Mouse (Mus musculus) intestine, postnatal 0 days (tissue): ENCODE results near the gene 2610507B11Rik. TPM values are rescaled to one million over a fixed set of nuclear protein-coding genes. Genes with fewer than 3 reads are reported as not detected.
A peak's percentile ranks its signal among the peaks of the same experiment; 100 is the strongest.

Experiments used
- ATAC-seq: fragments of 200-750 bp; cut with Nextera tagmentation; 2 replicates; pipeline ENCODE4 v1.8.0; 2017; ENCODE audit warnings: mild to moderate bottlenecking, moderate TSS enrichment, moderate library complexity
- H3K27ac ChIP-seq: fragments of 300-500 bp; sonication (generic); 2 replicates; pipeline ENCODE4 v1.5.1; 2014; ENCODE audit warnings: mild to moderate bottlenecking, low read depth, low read length, moderate library complexity
- H3K27me3 ChIP-seq: fragments of 300-500 bp; sonication (generic); replicated peaks from 2 replicates; pipeline ENCODE4 v1.6.1; 2014; ENCODE audit warnings: low read length, mixed read lengths; ENCODE audit not compliant: control insufficient read depth, insufficient read depth
- H3K36me3 ChIP-seq: fragments of 300-500 bp; sonication (generic); 2 replicates; pipeline ENCODE4 v1.6.1; 2014; ENCODE audit warnings: mild to moderate bottlenecking, moderate library complexity; ENCODE audit not compliant: control insufficient read depth, insufficient read depth
- H3K4me1 ChIP-seq: fragments of 300-500 bp; sonication (generic); replicated peaks from 2 replicates; pipeline ENCODE4 v1.6.1; 2014; ENCODE audit warnings: antibody characterized with exemption, low read length, mixed read lengths; ENCODE audit not compliant: control insufficient read depth, insufficient read depth
- H3K4me2 ChIP-seq: fragments of 300-500 bp; sonication (generic); replicated peaks from 2 replicates; pipeline ENCODE4 v1.6.1; 2014; ENCODE audit warnings: low read depth, mild to moderate bottlenecking, moderate library complexity
- H3K4me3 ChIP-seq: fragments of 300-500 bp; sonication (generic); 2 replicates; pipeline ENCODE4 v1.5.1; 2014; ENCODE audit warnings: low read depth, low read length
- H3K9ac ChIP-seq: fragments of 300-500 bp; sonication (generic); 2 replicates; pipeline ENCODE4 v1.6.1; 2014; ENCODE audit warnings: mild to moderate bottlenecking, low read depth, low read length
- H3K9me3 ChIP-seq: fragments of 300-500 bp; sonication (generic); 2 replicates; pipeline ENCODE4 v1.6.1; 2016; ENCODE audit warnings: mixed run types; ENCODE audit not compliant: control insufficient read depth
- CTCF ChIP-seq: sonication (generic); IDR thresholded peaks from 2 replicates; pipeline ENCODE4 v1.5.1; 2016; ENCODE audit warnings: low read depth, mild to moderate bottlenecking, control low read depth, antibody characterized with exemption, moderate library complexity
- WGBS: fragments of 180-500 bp; shearing (Covaris S2); extraction: QIAGEN DNeasy Blood & Tissue Kit; methylation state at CpG from one replicate; pipeline ENCODE4 v1.1.7; 2014; 5-methylcytosine and 5-hydroxymethylcytosine counted together
- polyA plus RNA-seq: library from polyadenylated mRNA; unstranded; fragments of >200 nt; fragmentation: Nextera tagmentation; extraction: Ambion mirVana; gene quantifications from 2 replicates; pipeline ENCODE4 v1.2.1, GENCODE M21; 2015

Gene 2610507B11Rik
- polyA plus RNA-seq, 1 experiment from 2014 or later, result 49.9 TPM

GRCm38 (mm10) chr11:78322076-78322831, 60.7 kb downstream of the 2610507B11Rik start:
- 46% methylated on average over 2 of the region's 2 CpGs for WGBS
- Histone ChIP-seq H3K4me3 (no peak overlapping the region), H3K27ac (no peak overlapping the region), H3K36me3 (peaks cover 21% of the 10 kb centered on the region), H3K9me3 (no peaks in the 10 kb centered on the region), H3K27me3 (no peaks in the 10 kb centered on the region), H3K4me2 (peak overlapping the region; percentile 64), H3K9ac (no peak overlapping the region), H3K4me1 (no peaks in the 10 kb centered on the region)
- ATAC-seq, result no peak
- TF ChIP-seq CTCF, result no peak

DNA sequence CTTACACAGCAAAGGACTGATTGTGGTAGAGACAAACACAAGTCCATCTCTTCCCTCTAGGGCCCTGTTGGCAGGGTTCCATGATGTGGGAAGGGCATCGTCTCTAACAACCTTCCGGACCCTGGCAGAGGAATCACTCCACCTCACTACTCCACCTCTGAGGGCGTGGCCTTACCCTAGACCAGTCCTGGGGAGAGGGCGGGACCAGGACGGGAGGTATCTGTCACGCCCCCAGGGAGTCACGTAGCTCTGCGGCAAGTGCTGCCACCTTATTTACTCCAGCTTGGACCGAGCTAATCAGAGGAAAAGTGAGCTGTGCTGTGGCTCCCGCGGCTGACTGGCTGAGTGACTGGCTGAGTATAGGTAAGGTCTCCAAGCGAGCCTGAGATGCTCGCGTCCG, 61.3 kb downstream of the 2610507B11Rik start, which contains the start of gene Aldoc:
Aldoc (plus strand) TSS at position 109 of the 400 bp plus-strand sequence.
- peaks cover 15% of the 10 kb centered on the region for H3K36me3 ChIP-seq
- H3K9me3 ChIP-seq, result no peaks in the 10 kb centered on the region
- TF ChIP-seq CTCF, result 0 out of 2 replicates have a peak, but pooled peaks have one; percentile 10
- ATAC-seq, result peak; percentile 96
- no peak within 1 kb of the TSS for H3K27ac ChIP-seq
- no peaks in the 10 kb centered on the region for H3K27me3 ChIP-seq
- no peak within 1 kb of the TSS for H3K9ac ChIP-seq
- 3% methylated on average over 15 of the region's 15 CpGs for WGBS
- H3K4me3 ChIP-seq, result peak within 1 kb of the TSS; percentile 13; the same call in 1 of the 2 replicates
- H3K4me2 ChIP-seq, result peak within 1 kb of the TSS; percentile 64
- no peaks in the 10 kb centered on the region for H3K4me1 ChIP-seq

GRCm38 (mm10) chr11:78324000-78324785, 62.6 kb downstream of the 2610507B11Rik start:
- H3K9me3 ChIP-seq, result no peaks in the 10 kb centered on the region
- H3K36me3 ChIP-seq, result peaks cover 9% of the 10 kb centered on the region
- TF ChIP-seq CTCF, result no peak
- WGBS, result 88% methylated on average over 15 of the region's 15 CpGs
- no peak overlapping the region for H3K4me3 ChIP-seq
- H3K27ac ChIP-seq, result no peak overlapping the region
- H3K4me1 ChIP-seq, result no peaks in the 10 kb centered on the region
- H3K4me2 ChIP-seq, result no peak overlapping the region
- no peaks in the 10 kb centered on the region for H3K27me3 ChIP-seq
- no peak overlapping the region for H3K9ac ChIP-seq
- ATAC-seq, result no peak

DNA sequence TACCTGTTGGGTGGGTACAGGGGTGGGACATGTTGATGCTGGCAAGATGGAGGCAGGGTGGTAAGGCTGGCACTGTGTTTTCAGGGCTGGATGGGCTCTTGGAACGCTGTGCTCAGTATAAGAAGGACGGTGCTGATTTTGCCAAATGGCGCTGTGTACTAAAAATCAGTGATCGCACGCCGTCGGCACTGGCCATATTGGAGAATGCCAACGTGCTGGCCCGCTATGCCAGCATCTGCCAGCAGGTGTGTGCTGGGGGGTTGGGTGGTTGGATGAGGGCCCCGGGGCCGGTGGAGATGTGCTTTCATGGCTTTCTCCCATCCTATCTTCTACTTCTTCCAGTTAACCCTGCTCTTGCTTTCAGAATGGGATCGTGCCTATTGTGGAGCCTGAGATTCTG, 63.4 kb downstream of the 2610507B11Rik start:
- H3K9me3 ChIP-seq, result no peaks in the 10 kb centered on the region
- peaks cover 8% of the 10 kb centered on the region for H3K36me3 ChIP-seq
- no peak overlapping the region for H3K4me2 ChIP-seq
- H3K9ac ChIP-seq, result no peak overlapping the region
- H3K27me3 ChIP-seq, result no peaks in the 10 kb centered on the region
- no peak for ATAC-seq
- H3K27ac ChIP-seq, result no peak overlapping the region
- no peak for TF ChIP-seq CTCF
- 94% methylated on average over 12 of the region's 12 CpGs for WGBS
- no peaks in the 10 kb centered on the region for H3K4me1 ChIP-seq
- H3K4me3 ChIP-seq, result no peak overlapping the region

- Histone ChIP-seq H3K4me2 (no peak overlapping the region), H3K36me3 (no peaks in the 10 kb centered on the region; the same call in 1 of the 2 replicates), H3K27ac (no peak overlapping the region), H3K9ac (no peak overlapping the region), H3K4me3 (no peak overlapping the region), H3K4me1 (no peaks in the 10 kb centered on the region), H3K27me3 (no peaks in the 10 kb centered on the region), H3K9me3 (no peaks in the 10 kb centered on the region)
- no peak for ATAC-seq
- 89% methylated on average over 4 of the region's 4 CpGs for WGBS
- no peak for TF ChIP-seq CTCF
These were observed 65.7 kb downstream of the 2610507B11Rik start for GRCm38 (mm10) chr11:78327215-78327614.
